Mouse (Mus musculus) ES-Bruce4 (cell line): ENCODE data around the gene Mtf1. TPM values are rescaled to one million over a fixed set of nuclear protein-coding genes. Genes with fewer than 3 reads are reported as not detected.

ENCODE experiments used
- H3K27ac ChIP-seq: 2 replicates; pipeline ENCODE4 v1.5.1; 2012; ENCODE audit warnings: low read length, inconsistent platforms; ENCODE audit not compliant: insufficient read depth
- H3K27me3 ChIP-seq: 2 replicates; pipeline ENCODE4 v1.6.1; 2012; ENCODE audit warnings: mild to moderate bottlenecking, low read length, inconsistent platforms; ENCODE audit not compliant: control insufficient read depth, poor library complexity, insufficient read depth, severe bottlenecking
- H3K36me3 ChIP-seq: 2 replicates; pipeline ENCODE4 v1.6.1; 2012; ENCODE audit warnings: inconsistent platforms, mild to moderate bottlenecking, low read length, moderate library complexity; ENCODE audit not compliant: control insufficient read depth, poor library complexity, insufficient read depth, severe bottlenecking
- H3K4me1 ChIP-seq: one replicate; pipeline ENCODE4 v1.8.1; 2011; ENCODE audit warnings: low read length; ENCODE audit not compliant: control insufficient read depth, insufficient read depth
- H3K4me3 ChIP-seq: 2 replicates; pipeline ENCODE4 v1.5.1; 2011; ENCODE audit warnings: low read depth, mild to moderate bottlenecking, low read length
- H3K9ac ChIP-seq: 2 replicates; pipeline ENCODE4 v1.6.1; 2012; ENCODE audit warnings: low read depth, mild to moderate bottlenecking, inconsistent platforms; ENCODE audit not compliant: poor library complexity, severe bottlenecking
- H3K9me3 ChIP-seq: replicated peaks from 2 replicates; pipeline ENCODE4 v1.6.1; 2012; ENCODE audit warnings: mild to moderate bottlenecking, low read length, inconsistent platforms; ENCODE audit not compliant: control insufficient read depth, poor library complexity, insufficient read depth, severe bottlenecking
- CTCF ChIP-seq: IDR thresholded peaks from one replicate; pipeline ENCODE4 v1.8.1; 2011; ENCODE audit warnings: low read depth, low read length
- EP300 ChIP-seq: IDR thresholded peaks from 2 replicates; pipeline ENCODE4 v1.6.1; 2011; ENCODE audit warnings: low read depth, low read length; ENCODE audit not compliant: insufficient read depth
- POLR2A ChIP-seq: IDR thresholded peaks from one replicate; pipeline ENCODE4 v1.8.1; 2011; ENCODE audit warnings: low read length; ENCODE audit not compliant: insufficient read depth
- polyA plus RNA-seq: library from polyadenylated mRNA; stranded (reverse); fragments of >200 nt; gene quantifications from 2 replicates; pipeline ENCODE4 v1.2.4, GENCODE M21; 2011; ENCODE audit warnings: low read depth; ENCODE audit not compliant: missing spikeins, insufficient read depth, insufficient read length

The Mtf1 gene
- polyA plus RNA-seq, 1 experiment, result 16.4 TPM

GRCm38 (mm10) chr4:124894508-124895428 lies 92.9 kb downstream of the Mtf1 start:
- Histone ChIP-seq H3K4me3 (peak overlapping the region; percentile 52), H3K27ac (no peak overlapping the region), H3K9ac (peak overlapping the region; percentile 41), H3K27me3 (0 out of 2 replicates have a peak, but pooled peaks cover 2% of the 10 kb centered on the region), H3K9me3 (no peaks in the 10 kb centered on the region), H3K36me3 (no peaks in the 10 kb centered on the region), H3K4me1 (peaks cover 5% of the 10 kb centered on the region)
- TF ChIP-seq CTCF, result peak; percentile 34
- TF ChIP-seq POLR2A, result no peak
- no peak for TF ChIP-seq EP300

GRCm38 (mm10) chr4:124898428-124898827 lies 96.5 kb downstream of the Mtf1 start:
- Histone ChIP-seq H3K4me3 (no peak overlapping the region), H3K36me3 (no peaks in the 10 kb centered on the region), H3K27ac (no peak overlapping the region), H3K9me3 (no peaks in the 10 kb centered on the region), H3K4me1 (peaks cover 2% of the 10 kb centered on the region), H3K27me3 (0 out of 2 replicates have a peak, but pooled peaks cover 2% of the 10 kb centered on the region), H3K9ac (no peak overlapping the region)
- TF ChIP-seq EP300, result no peak
- no peak for TF ChIP-seq CTCF
- no peak for TF ChIP-seq POLR2A

Other genes starting within 250 kb of the Mtf1 start
- 0.78 TPM in 1 of 2 replicates, not detected in the other for gene 3100002H09Rik, start 191.3 kb upstream of the Mtf1 start, polyA plus RNA-seq
- gene Pou3f1, start 145.3 kb upstream of the Mtf1 start, polyA plus RNA-seq, result 12.8 and 14.9 TPM in 2 replicates
- gene Utp11, start 108.5 kb upstream of the Mtf1 start, polyA plus RNA-seq, result 56.9 and 60.4 TPM in 2 replicates
- gene Fhl3, start 101.4 kb upstream of the Mtf1 start, polyA plus RNA-seq, result 11.4 and 14.0 TPM in 2 replicates
- 110 and 127 TPM in 2 replicates for gene Sf3a3, start 87.3 kb upstream of the Mtf1 start, polyA plus RNA-seq
- 21.7 and 27.0 TPM in 2 replicates for gene Inpp5b, start 60.3 kb upstream of the Mtf1 start, polyA plus RNA-seq
- gene Yrdc, start 48.6 kb downstream of the Mtf1 start, polyA plus RNA-seq, result 41.9 and 48.4 TPM in 2 replicates
- 15.1 and 16.0 TPM in 2 replicates for gene 1110065P20Rik, start 49.1 kb downstream of the Mtf1 start, polyA plus RNA-seq
- 3.8 and 4.8 TPM in 2 replicates for gene Maneal, start 60.1 kb downstream of the Mtf1 start, polyA plus RNA-seq
- gene Epha10, start 78.8 kb downstream of the Mtf1 start, polyA plus RNA-seq, result 0.37 and 0.84 TPM in 2 replicates
- gene 9930104L06Rik, start 134.9 kb downstream of the Mtf1 start, polyA plus RNA-seq, result 9.5 and 15.2 TPM in 2 replicates
- gene Cdca8, start 137.2 kb downstream of the Mtf1 start, polyA plus RNA-seq, result 209 and 212 TPM in 2 replicates
- gene Rspo1, start 184.3 kb downstream of the Mtf1 start, polyA plus RNA-seq, result 1.9 and 2.5 TPM in 2 replicates
- gene Gnl2, start 214.5 kb downstream of the Mtf1 start, polyA plus RNA-seq, result 112 and 140 TPM in 2 replicates